10 mouse cellular contexts compared by ENCODE assay signal in the genomic region with DNA sequence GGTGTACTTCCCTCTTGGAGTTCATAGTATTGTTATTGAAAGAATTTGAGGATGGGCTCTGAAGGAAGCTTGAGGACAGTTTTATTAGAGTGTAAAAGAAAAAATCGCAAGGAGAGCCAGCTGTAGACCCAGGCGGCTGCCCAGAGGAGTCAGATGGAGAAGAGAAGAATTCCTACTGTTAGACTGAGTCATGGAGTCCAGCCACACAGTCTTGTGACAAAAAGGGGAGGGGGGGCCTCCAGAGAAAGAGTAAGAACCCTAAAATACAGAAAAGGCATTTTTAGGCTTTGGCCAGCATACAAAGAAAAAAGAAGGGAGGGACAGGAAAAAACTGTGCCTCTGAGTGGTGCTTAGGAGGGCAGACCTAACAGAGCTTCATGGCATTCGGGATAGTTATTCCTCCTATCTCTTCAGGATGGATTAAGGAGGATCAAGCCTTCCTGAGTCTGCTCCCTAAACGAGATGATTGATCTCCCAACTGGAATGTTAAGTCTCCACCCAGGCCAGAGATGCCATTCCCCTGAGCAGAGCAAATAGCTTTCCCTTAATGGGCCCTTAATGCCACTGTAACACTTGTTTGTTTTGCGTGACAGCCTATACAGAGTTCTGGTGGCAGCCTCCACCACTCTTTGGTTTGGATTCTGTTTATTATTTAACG. TPM values are rescaled to one million over a fixed set of nuclear protein-coding genes. Genes with fewer than 3 reads are reported as not detected.
DNase-seq lines count a peak whose midpoint lies in the region; ATAC-seq and TF ChIP-seq lines count a peak whose summit lies in the region.
"Had no signal": no experiment of that assay in that cellular context is flagged by ENCODE, and none has a peak within 500 bp of the region (broad histone marks: within the 10 kb centered on the region; RNA-seq: fewer than 3 reads in every experiment).

No protein-coding gene starts in this region.

- H3K9ac ChIP-seq in heart, postnatal 0 days (replicated peaks; ENCODE audit: low read depth, low read length), result no peak overlapping the region
- H3K9ac ChIP-seq: hindbrain, embryonic 15.5 days had no signal

- H3K9me3 ChIP-seq in heart, postnatal 0 days (replicated peaks; ENCODE audit: control insufficient read depth, low read length), result no peaks in the 10 kb centered on the region
- H3K9me3 ChIP-seq: hindbrain, embryonic 15.5 days had no signal

- no peaks in the 10 kb centered on the region for H3K36me3 ChIP-seq in heart, postnatal 0 days (replicated peaks; ENCODE audit: control insufficient read depth, insufficient read depth, low read length)
- H3K36me3 ChIP-seq: hindbrain, embryonic 15.5 days had no signal

- H3K27me3 ChIP-seq in heart, postnatal 0 days (ENCODE audit: control insufficient read depth, insufficient read depth, low read length), result no peaks in the 10 kb centered on the region
- H3K27me3 ChIP-seq: hindbrain, embryonic 15.5 days had no signal

- no peak overlapping the region for H3K4me3 ChIP-seq in heart, postnatal 0 days (ENCODE audit: low read depth, low read length)
- H3K4me3 ChIP-seq: hindbrain, embryonic 15.5 days had no signal

- peaks cover 3% of the 10 kb centered on the region; the same call in 1 of the 2 replicates for H3K4me1 ChIP-seq in heart, postnatal 0 days (ENCODE audit: control insufficient read depth, insufficient read depth)

- peak; percentile 20 for DNase-seq in heart, postnatal 0 days (ENCODE audit: low spot score)
- no peak for DNase-seq in heart, adult 8-10 months (ENCODE audit: low spot score)
- DNase-seq in R1 (ENCODE audit: low read depth, low spot score), result peak; percentile 44
- DNase-seq in kidney, adult 8-10 months, result peak; percentile 14 to 24
- peak; percentile 41 for DNase-seq in mesoderm, embryonic 11.5 days (ENCODE audit: low read depth, low spot score)
- no peak for DNase-seq in spleen, postnatal 36 days (ENCODE audit: low spot score in 2 of 2)
- no peak for DNase-seq in layer of hippocampus, postnatal 36 days
- no peak for DNase-seq in cerebellum, adult 11-12 months
- DNase-seq: right cerebral cortex, postnatal 14 days had no signal

- 33% methylated on average over 6 of the region's 6 CpGs for WGBS in heart, postnatal 0 days

- H3K4me2 ChIP-seq in heart, postnatal 0 days (ENCODE audit: low read depth, low read length), result no peak overlapping the region
- H3K4me2 ChIP-seq: hindbrain, embryonic 15.5 days had no signal

- TF ChIP-seq EP300 in heart, postnatal 0 days (IDR thresholded peaks at IDR 0.05; ENCODE audit: low read depth), result no peak

- H3K27ac ChIP-seq in heart, postnatal 0 days (ENCODE audit: low read depth), result peak overlapping the region; percentile 32; the same call in 1 of the 2 replicates
- H3K27ac ChIP-seq: hindbrain, embryonic 15.5 days had no signal

- TF ChIP-seq CTCF in heart, postnatal 0 days (IDR thresholded peaks at IDR 0.05; ENCODE audit: low read depth), result no peak

- ATAC-seq in heart, postnatal 0 days (ENCODE audit: insufficient read depth, low read depth), result no peak

RNA-seq across cellular contexts. Expression of a gene that starts 5.5 kb away (rescaled TPM):
- total RNA-seq in heart, postnatal 0 days (2014; rRNA removed; ENCODE audit: low replicate concordance), result 9.1 and 1,302 TPM in 2 replicates
- 3.9 and 5.2 TPM in 2 replicates for polyA plus RNA-seq in heart, postnatal 0 days (2015; fragmentation: Nextera tagmentation; extraction: Ambion mirVana)
- total RNA-seq in heart, adult 8-10 months (2022), result 10 to 100 TPM; 11.1 to 18.5 (median 13.2) TPM
- total RNA-seq in layer of hippocampus, postnatal 36 days (2021), result 1 to 10 TPM; 6.4 to 9.5 TPM

RNA-seq across cellular contexts. Expression of a gene that starts 17.9 kb away (rescaled TPM):
- 56.9 and 59.4 TPM in 2 replicates for total RNA-seq in heart, postnatal 0 days (2014; rRNA removed; ENCODE audit: low replicate concordance)
- polyA plus RNA-seq in heart, postnatal 0 days (2015; fragmentation: Nextera tagmentation; extraction: Ambion mirVana), result 129 and 137 TPM in 2 replicates
- total RNA-seq in heart, adult 8-10 months (2022), result 10 to 100 TPM; 45.5 to 50.5 (median 46.6) TPM
- 10 to 100 TPM; 38.2 to 41.4 TPM for total RNA-seq in layer of hippocampus, postnatal 36 days (2021)

Comparison
In these comparisons a context has a peak if more than half of its experiments do, and no peak if none do; other contexts are left out.
1. DNase-seq: peak in heart, postnatal 0 days (single experiment), R1 (single experiment), kidney, adult 8-10 months (2 of 2) and mesoderm, embryonic 11.5 days (single experiment); none in heart, adult 8-10 months (single experiment), spleen, postnatal 36 days (0 of 2), layer of hippocampus, postnatal 36 days (0 of 2) and cerebellum, adult 11-12 months (single experiment).